Mouse (Mus musculus) thymus, adult 18-20 months (tissue): ENCODE results near the gene Tesmin.

ENCODE experiments used
- DNase-seq, 2 experiments: peaks; one replicate each; pipeline ENCODE4 v3.0.0; 2022; ENCODE audit warnings: mixed read lengths in 2 of 2

Tesmin gene

GRCm38 (mm10) chr19:3388629-3389057 lies at the start of gene Tesmin:
TSS of gene Tesmin (plus strand) at chr19:3388857.
- DNase-seq: peak; percentile 70 to 80

GRCm38 (mm10) chr19:3339187-3339586 lies 49.5 kb upstream of the Tesmin start:
- no peak for DNase-seq

GRCm38 (mm10) chr19:3341021-3341420 lies 47.6 kb upstream of the Tesmin start:
- DNase-seq: no peak

GRCm38 (mm10) chr19:3343929-3344328 lies 44.7 kb upstream of the Tesmin start:
- no peak for DNase-seq

GRCm38 (mm10) chr19:3344636-3345544 lies 43.8 kb upstream of the Tesmin start:
- no peak for DNase-seq

- DNase-seq: no peak
Measured at GRCm38 (mm10) chr19:3347784-3348183, 40.9 kb upstream of the Tesmin start.

- DNase-seq: no peak
Measured at GRCm38 (mm10) chr19:3353415-3354111, 35.1 kb upstream of the Tesmin start.

GRCm38 (mm10) chr19:3355096-3355495 lies 33.6 kb upstream of the Tesmin start:
- DNase-seq: no peak

GRCm38 (mm10) chr19:3356516-3356915 lies 32.1 kb upstream of the Tesmin start:
- DNase-seq: no peak

GRCm38 (mm10) chr19:3357620-3358019 lies 31.0 kb upstream of the Tesmin start:
- no peak for DNase-seq

- DNase-seq: no peak
Measured at GRCm38 (mm10) chr19:3359841-3360588, 28.6 kb upstream of the Tesmin start.

GRCm38 (mm10) chr19:3363510-3363909 lies 25.1 kb upstream of the Tesmin start:
- no peak for DNase-seq

GRCm38 (mm10) chr19:3365089-3365488 lies 23.6 kb upstream of the Tesmin start:
- no peak for DNase-seq

- no peak for DNase-seq
Measured at GRCm38 (mm10) chr19:3368276-3368675, 20.4 kb upstream of the Tesmin start.

- no peak for DNase-seq
Measured at GRCm38 (mm10) chr19:3373380-3373779, 15.3 kb upstream of the Tesmin start.

- no peak for DNase-seq
Measured at GRCm38 (mm10) chr19:3374028-3374427, 14.6 kb upstream of the Tesmin start.

- no peak for DNase-seq
Measured at GRCm38 (mm10) chr19:3375945-3376495, 12.6 kb upstream of the Tesmin start.

GRCm38 (mm10) chr19:3376966-3377715 lies 11.5 kb upstream of the Tesmin start:
- DNase-seq: no peak

- no peak for DNase-seq
Measured at GRCm38 (mm10) chr19:3378614-3379013, 10.0 kb upstream of the Tesmin start.

GRCm38 (mm10) chr19:3388061-3388460 lies 596 bp upstream of the Tesmin start:
- DNase-seq: no peak

- DNase-seq: peak; percentile 84
Measured at GRCm38 (mm10) chr19:3389089-3389488, 432 bp downstream of the Tesmin start.

GRCm38 (mm10) chr19:3392384-3392783 lies 3.7 kb downstream of the Tesmin start:
- no peak for DNase-seq
